17 mouse cellular contexts compared by ENCODE assay signal in genomic region chr5:22116922-22117321, GRCm38 (mm10).
"Had no signal": no experiment of that assay in that cellular context is flagged by ENCODE, and none has a peak within 500 bp of the region (broad histone marks: within the 10 kb centered on the region; RNA-seq: fewer than 3 reads in every experiment).

No protein-coding gene starts in this region.

- H3K9ac ChIP-seq: limb, embryonic 15.5 days; liver, embryonic 12.5 days; lung, embryonic 14.5 days; midbrain, embryonic 12.5 days had no signal

- H3K4me2 ChIP-seq: limb, embryonic 15.5 days; liver, embryonic 12.5 days; lung, embryonic 14.5 days; midbrain, embryonic 12.5 days had no signal

- H3K36me3 ChIP-seq: limb, embryonic 15.5 days; liver, embryonic 12.5 days; midbrain, embryonic 12.5 days had no signal

- ATAC-seq: liver, embryonic 12.5 days had no signal

- H3K9me3 ChIP-seq: limb, embryonic 15.5 days; liver, embryonic 12.5 days; megakaryocyte, embryonic 14.5 days; midbrain, embryonic 12.5 days had no signal

- H3K4me1 ChIP-seq: limb, embryonic 15.5 days; liver, embryonic 12.5 days; megakaryocyte, embryonic 14.5 days; midbrain, embryonic 12.5 days had no signal

- H3K4me3 ChIP-seq: limb, embryonic 15.5 days; liver, embryonic 12.5 days; megakaryocyte, embryonic 14.5 days; midbrain, embryonic 12.5 days had no signal

- H3K27ac ChIP-seq: kidney, postnatal 0 days; limb, embryonic 15.5 days; liver, embryonic 12.5 days; macrophage; midbrain, embryonic 12.5 days had no signal

- DNase-seq: kidney, adult 2 months; kidney, postnatal 36 days; layer of hippocampus, adult 9-11 months; layer of hippocampus, postnatal 36 days; lung, embryonic 14.5 days; lung, postnatal 10 days; retina, postnatal 1 day; right cerebral cortex, postnatal 4 days; spleen, adult 18-20 months; thymus, adult 18-20 months; thymus, postnatal 25 days had no signal

- H3K27me3 ChIP-seq: limb, embryonic 15.5 days; liver, embryonic 12.5 days; megakaryocyte, embryonic 14.5 days; midbrain, embryonic 12.5 days had no signal
